Mouse (Mus musculus) spleen, postnatal 4 days (tissue): ENCODE results near the gene Dusp8.

Experiments used
- DNase-seq, 2 experiments: peaks; one replicate each; pipeline ENCODE4 v3.0.0; 2022; ENCODE audit warnings: low spot score in 2 of 2

The Dusp8 gene

DNA sequence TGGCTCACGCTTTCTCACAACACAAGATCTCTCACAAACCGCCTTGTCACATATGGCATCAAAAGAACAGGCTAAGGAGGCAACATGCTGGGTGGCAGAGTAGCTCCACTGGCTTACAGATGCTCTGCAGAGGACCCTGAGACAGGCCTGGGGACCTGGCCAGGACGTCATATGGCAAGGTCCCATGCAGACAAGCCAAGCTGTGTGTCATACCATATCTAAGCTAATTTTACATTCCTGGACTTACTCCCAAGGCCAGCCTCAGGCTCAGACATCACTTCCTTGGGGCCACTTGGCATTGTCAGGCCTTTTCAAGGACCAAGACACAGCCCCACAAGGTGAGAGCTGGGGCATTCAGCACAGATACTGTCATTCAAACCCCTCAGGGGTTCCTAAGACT is 40.2 kb downstream of the Dusp8 start:
- DNase-seq, result no peak

DNA sequence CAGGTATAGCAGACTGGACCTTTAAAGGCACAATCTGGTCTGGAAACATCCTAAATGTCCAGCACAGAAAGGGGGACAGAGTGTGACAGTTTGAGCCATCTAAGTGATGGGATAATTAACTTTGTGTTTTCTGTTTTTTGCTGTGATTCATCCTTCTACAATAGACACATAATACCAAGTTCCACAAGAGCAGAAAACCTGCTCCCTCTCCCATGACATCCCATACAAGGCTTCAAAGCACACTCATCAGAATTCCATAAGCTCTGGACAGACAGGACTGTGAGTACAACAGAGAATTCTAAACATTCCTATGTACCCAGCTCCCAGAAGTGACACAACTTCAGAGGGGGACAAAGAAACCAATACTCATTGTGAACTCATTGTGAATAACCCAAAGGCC is 45.1 kb downstream of the Dusp8 start:
- no peak for DNase-seq

GRCm38 (mm10) chr7:142045932-142046331 is 49.7 kb downstream of the Dusp8 start:
- DNase-seq, result no peak

DNA sequence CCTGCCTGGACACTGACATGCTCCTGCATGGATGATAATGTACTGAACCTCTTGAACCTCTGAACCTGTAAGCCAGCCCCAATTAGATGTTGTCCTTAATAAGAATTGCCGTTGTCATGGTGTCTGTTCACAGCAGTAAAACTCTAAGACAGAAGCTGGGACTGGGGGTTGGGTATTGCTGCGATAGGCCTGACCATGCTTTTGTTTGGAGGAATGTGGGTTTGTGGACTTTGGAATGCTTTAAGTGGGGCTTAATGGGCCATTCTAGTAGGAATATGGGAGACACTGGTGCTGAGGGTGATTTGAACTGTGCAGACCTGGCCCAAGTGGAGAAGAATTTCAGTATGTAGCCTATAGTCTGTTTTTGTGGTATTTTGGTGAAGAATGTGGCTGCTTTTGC is 50.3 kb downstream of the Dusp8 start:
- DNase-seq, result no peak

DNA sequence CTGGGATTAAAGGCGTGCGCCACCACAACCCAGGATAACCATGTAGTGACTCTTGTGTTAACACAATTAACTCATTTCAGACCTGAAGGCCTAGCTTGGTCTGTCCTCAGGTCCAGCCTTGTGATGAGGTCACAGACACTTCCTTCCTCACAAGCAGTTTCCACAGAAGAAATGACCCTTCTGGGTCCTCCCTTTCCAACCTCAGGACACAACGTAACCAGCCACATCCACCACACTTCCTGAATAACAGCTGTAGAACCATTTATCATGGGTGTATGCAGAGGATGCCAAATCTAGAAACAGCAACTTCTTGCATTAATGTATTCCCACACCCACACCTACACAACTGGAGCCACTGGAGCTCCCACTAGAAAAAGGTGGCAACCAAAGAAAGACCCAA is 54.9 kb downstream of the Dusp8 start:
- no peak for DNase-seq

- DNase-seq, result peak; percentile 54 to 78
Observed at GRCm38 (mm10) chr7:142037553-142038170, 58.0 kb downstream of the Dusp8 start.

DNA sequence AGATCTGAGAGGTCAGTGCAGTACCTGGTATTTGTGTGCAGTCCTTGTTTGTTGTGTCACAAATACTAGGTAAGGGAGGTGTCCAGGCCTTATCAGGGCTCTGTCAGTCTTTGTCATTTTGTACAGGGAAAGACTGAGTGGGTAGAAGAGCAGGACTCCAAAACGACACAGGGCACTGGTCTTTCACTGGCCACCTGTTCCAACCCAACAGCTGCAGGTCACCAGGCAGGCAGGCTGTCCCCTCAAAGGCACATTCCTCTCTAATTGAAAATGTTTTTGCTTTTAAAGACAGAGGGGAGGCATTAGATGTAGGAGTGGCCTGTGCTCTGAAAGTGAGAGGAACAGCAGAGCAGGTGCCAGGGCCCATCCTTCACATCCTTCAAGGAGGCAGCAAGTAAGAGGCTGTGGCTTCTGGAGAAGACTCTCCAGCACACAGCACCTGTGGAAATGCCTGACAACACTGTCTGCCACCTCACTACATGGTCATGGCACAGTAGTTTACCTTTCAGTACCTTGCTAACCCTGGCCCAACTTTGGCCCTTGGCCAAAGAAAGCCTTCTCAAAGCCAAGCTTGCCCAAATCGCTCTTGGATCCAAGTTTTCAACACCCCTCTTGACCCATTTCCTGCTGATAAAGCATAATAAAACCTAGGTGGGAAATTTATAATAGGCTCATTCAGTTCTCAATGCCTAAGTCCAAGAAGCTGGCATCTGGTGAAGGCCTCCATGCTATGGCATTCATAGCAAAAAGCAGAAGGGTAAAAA is 60.4 kb downstream of the Dusp8 start:
- DNase-seq, result no peak

DNA sequence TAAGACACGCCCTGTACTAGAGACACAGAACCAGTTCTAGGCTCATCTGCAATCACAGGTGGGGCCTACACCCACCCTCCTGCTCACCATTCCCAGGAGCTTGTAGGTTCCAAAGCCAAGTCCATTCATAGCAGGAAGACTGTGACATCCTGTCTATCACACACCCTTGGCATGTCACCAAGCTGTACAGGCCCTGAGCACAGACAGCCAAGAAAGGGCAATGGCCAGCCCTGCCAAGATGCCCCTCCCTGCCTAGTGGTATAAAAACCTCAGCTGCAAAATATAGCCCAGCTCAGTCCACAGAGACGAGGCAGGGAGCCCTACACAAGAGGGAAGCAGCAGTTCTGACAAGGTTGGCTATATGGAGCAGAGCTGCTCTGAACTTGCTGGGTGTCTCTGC is 61.4 kb downstream of the Dusp8 start:
- DNase-seq, result no peak

DNA sequence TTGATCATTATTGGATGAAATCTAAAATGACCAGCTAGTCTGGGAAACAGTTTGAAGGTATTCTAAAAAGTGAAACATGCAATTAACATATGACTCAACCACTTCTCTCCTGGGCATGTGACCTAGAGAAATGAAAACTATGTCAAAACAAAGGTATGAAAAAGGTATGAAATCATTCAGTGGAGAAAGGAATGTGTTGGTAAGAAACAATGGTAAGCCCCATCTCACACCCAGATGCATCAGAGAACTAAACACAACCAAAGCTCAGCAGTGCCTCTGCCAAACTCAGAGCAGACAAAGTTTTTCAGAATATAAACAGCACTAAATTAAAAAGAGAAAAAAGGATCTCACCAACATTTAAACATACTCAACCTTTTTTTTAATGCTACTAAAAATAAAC is 65.6 kb downstream of the Dusp8 start:
- no peak for DNase-seq
